Mouse (Mus musculus) heart, embryonic 13.5 days (tissue): ENCODE results near the gene Cyp26b1. TPM values are rescaled to one million over a fixed set of nuclear protein-coding genes. Genes with fewer than 3 reads are reported as not detected.

Experiments
- ATAC-seq: fragments of 200-750 bp; cut with Nextera tagmentation; 2 replicates; pipeline ENCODE4 v1.8.0; 2017; ENCODE audit warnings: moderate TSS enrichment; ENCODE audit not compliant: insufficient number of reproducible peaks, low FRiP score, low TSS enrichment; ENCODE audit errors: extremely low read depth
- H3K27ac ChIP-seq: fragments of 300-500 bp; sonication (generic); replicated peaks from 2 replicates; pipeline ENCODE4 v1.5.1; 2015; ENCODE audit warnings: moderate library complexity, mild to moderate bottlenecking, inconsistent platforms
- H3K27me3 ChIP-seq: fragments of 300-500 bp; sonication (generic); replicated peaks from 2 replicates; pipeline ENCODE4 v1.6.1; 2015; ENCODE audit warnings: mild to moderate bottlenecking, inconsistent platforms
- H3K36me3 ChIP-seq: fragments of 300-500 bp; sonication (generic); 2 replicates; pipeline ENCODE4 v1.6.1; 2015; ENCODE audit warnings: mild to moderate bottlenecking, inconsistent platforms
- H3K4me1 ChIP-seq: fragments of 300-500 bp; sonication (generic); 2 replicates; pipeline ENCODE4 v1.6.1; 2015; ENCODE audit warnings: inconsistent platforms
- H3K4me2 ChIP-seq: fragments of 300-500 bp; sonication (generic); 2 replicates; pipeline ENCODE4 v1.6.1; 2015; ENCODE audit warnings: inconsistent platforms, mild to moderate bottlenecking, moderate library complexity
- H3K4me3 ChIP-seq: fragments of 300-500 bp; sonication (generic); 2 replicates; pipeline ENCODE4 v1.5.1; 2015; ENCODE audit warnings: moderate library complexity, mild to moderate bottlenecking, inconsistent platforms
- H3K9ac ChIP-seq: fragments of 300-500 bp; sonication (generic); 2 replicates; pipeline ENCODE4 v1.6.1; 2015; ENCODE audit warnings: inconsistent platforms, mild to moderate bottlenecking, moderate library complexity
- H3K9me3 ChIP-seq: fragments of 300-500 bp; sonication (generic); 2 replicates; pipeline ENCODE4 v1.6.1; 2016; ENCODE audit warnings: inconsistent platforms
- WGBS: fragments of 180-500 bp; shearing (Covaris S2); methylation state at CpG from one replicate; pipeline ENCODE4 v1.1.7; 2015; ENCODE audit warnings: mixed read lengths; 5-methylcytosine and 5-hydroxymethylcytosine counted together
- polyA plus RNA-seq: library from polyadenylated mRNA; unstranded; fragments of >200 nt; fragmentation: Nextera tagmentation; extraction: Ambion mirVana; gene quantifications from 2 replicates; pipeline ENCODE4 v1.2.1, GENCODE M21; 2015

The Cyp26b1 gene
- polyA plus RNA-seq, 1 experiment from 2014 or later, result 1.4 TPM

DNA sequence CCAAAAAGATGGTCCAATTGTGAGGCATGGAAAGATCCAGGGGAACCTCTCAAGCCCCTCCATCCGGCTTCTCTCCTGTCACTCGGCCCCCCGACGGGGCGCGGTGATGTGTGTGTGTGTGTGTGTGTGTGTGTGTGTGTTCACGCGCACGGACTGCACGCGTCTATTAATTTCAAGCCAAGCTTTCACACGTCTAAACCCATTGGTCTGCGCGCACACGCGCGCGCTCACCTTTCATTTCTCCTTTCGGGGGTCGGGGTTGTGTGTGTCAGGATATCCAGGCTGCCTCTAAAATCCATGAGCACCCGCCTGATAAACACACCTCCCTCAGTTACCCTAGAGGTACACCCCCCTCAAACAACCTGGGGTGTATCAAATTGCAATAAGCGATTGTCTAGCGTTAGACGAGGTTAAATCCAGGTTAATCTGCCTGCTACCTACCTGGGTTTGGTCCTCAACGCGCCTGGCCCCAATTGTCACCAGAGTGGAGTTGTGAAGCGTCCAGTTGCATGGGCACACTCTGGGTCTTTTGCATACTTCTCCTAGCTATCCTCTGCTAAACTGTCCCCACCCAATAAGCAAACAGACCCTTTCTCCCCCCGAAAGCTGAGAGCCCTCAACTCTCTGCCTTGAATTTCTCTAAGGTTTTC, 7.0 kb downstream of the Cyp26b1 start:
- H3K4me1 ChIP-seq, result peaks cover 82% of the 10 kb centered on the region
- peak overlapping the region; percentile 77 for H3K9ac ChIP-seq

DNA sequence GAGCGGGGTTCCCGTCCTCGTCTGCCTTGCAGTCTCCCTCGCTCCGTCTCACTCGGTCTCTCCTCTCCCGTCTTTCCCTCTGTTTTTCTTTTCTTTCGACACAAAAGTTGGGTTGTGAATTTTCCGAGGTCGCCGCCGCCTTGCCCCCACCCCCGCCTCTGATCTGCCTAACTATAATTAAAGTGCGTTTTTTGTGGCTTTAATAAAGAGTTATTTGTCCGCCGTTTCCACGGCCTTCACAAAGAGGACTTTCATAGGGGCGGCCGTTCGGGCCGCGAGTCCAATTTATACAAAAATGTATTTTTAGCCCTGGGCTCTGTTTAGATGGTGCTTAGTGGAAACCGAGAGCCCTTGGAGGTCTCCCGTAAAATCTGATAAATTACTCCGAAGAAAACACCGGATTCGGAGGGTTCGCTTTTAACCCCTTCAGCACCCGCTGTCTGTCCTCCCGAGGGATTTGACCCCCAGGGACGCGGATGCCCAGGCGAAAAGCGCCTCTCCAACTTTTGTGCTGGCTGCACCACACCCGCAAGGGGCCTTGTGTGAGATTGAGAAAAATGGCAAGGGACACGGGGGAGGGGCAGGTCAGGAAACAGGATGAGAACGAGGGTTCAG, 7.9 kb downstream of the Cyp26b1 start:
- ATAC-seq, result no peak
- no peak overlapping the region for H3K27ac ChIP-seq
- H3K36me3 ChIP-seq, result no peaks in the 10 kb centered on the region
- peaks cover 90% of the 10 kb centered on the region for H3K4me1 ChIP-seq
- no peaks in the 10 kb centered on the region for H3K9me3 ChIP-seq
- H3K9ac ChIP-seq, result peak overlapping the region; percentile 73
- H3K4me2 ChIP-seq, result peak overlapping the region; percentile 93
- WGBS, result 1% methylated on average over 37 of the region's 37 CpGs
- H3K4me3 ChIP-seq, result peak overlapping the region; percentile 52
- peaks cover 99% of the 10 kb centered on the region for H3K27me3 ChIP-seq

More for the DNA sequence above, 7.0 kb downstream of the Cyp26b1 start:
- H3K36me3 ChIP-seq, result no peaks in the 10 kb centered on the region
- no peak for ATAC-seq
- no peak overlapping the region for H3K27ac ChIP-seq
- H3K4me2 ChIP-seq, result peak overlapping the region; percentile 93
- WGBS, result 3% methylated on average over 28 of the region's 28 CpGs
- peaks cover 99% of the 10 kb centered on the region for H3K27me3 ChIP-seq
- peak overlapping the region; percentile 52 for H3K4me3 ChIP-seq
- no peaks in the 10 kb centered on the region for H3K9me3 ChIP-seq

DNA sequence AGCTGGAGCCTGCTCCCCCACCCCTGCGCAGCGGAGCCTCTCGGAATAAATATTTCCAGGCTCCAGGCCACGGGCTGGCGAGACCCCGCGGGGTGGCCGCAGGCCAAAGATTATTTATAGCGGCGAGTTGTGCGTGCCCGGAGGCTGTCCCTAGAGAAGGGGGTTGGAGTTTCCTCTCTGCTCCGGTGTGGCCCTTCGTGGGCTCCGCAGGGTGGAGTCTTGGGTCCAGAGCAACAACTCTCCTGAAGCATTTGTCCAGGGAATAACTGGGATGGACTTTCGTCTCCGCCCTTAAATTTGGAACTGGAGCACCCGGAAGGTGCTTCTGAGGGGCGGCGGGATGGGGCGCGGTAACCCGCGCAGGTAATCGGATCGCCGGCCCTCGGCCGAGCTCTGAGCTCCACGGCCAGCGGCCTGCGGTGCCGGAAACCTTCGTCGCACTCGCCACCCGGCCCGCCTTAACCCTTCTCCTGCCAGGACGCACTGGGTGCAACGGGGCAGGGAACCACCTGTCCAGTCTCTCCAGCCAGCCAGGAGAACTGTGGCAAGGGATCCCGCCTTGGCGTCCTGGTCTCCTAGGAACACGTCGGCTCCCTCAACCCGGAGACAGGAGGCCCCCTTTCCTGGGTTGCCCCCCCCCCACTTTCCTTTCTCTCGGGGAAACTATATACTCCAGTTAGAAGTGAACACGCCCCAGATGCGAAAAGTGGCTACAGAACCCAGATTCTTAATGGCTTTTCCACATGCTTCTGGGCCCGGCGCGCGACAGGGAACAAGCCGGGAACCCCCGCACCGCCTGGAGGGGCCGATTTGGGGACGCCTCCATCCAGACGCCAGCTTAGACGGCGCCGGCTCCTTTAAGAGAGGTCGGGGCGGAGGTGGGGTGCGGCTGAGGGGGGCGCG, 8.7 kb downstream of the Cyp26b1 start:
- ATAC-seq, result no peak

DNA sequence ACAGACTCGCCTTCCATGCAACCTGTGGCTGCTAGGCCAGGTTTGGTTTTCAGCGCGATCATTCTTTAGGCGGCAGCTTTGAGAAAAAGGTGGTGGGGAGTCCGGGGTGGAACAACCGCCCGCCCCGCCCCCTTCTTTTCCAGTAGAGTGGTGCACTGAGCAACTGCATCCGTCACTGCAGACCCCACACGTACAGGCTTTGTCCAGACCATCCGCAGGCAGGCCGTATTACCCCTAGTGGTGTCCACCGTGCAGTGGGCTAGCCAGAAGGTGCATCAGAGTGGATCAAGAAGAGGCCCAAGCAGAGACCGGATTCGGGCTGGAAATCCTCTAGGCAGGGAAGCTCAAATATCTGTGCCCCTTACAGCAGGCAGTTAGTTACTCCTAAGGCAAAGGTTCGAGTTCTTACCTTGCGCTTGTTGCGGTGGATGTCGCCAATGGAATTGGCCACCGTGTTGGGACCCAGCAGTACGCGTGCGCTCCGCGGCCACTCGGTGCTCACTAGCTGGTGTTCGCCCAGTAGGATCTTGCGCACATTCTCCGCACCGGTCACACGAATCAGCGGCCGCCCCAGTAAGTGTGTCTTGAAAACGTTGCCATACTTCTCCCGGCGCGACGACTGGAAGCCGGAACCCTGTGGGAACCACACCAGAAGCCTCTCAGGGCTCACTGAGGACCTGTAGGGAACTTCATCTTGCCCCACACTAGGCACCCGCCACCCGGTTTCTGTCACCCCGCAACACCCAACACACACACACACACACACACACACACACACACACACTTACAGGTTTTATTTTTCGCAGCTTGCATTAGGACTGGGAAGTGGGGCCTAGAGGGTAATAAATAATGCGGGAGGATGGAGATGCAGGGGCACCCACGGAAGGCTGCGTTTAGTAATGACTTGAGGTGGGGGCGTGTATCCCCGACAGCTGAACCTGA, 9.6 kb downstream of the Cyp26b1 start:
- peak overlapping the region; percentile 71 for H3K9ac ChIP-seq
- no peak overlapping the region for H3K27ac ChIP-seq
- H3K4me2 ChIP-seq, result peak overlapping the region; percentile 93
- no peaks in the 10 kb centered on the region for H3K9me3 ChIP-seq
- 2% methylated on average over 48 of the region's 48 CpGs for WGBS
- H3K27me3 ChIP-seq, result peaks cover 100% of the 10 kb centered on the region
- no peaks in the 10 kb centered on the region for H3K36me3 ChIP-seq
- no peak for ATAC-seq
- peaks cover 76% of the 10 kb centered on the region for H3K4me1 ChIP-seq
- peak overlapping the region; percentile 52 for H3K4me3 ChIP-seq

More for the DNA sequence above, 8.7 kb downstream of the Cyp26b1 start:
- Histone ChIP-seq H3K9ac (peak overlapping the region; percentile 73), H3K27me3 (peaks cover 100% of the 10 kb centered on the region), H3K9me3 (no peaks in the 10 kb centered on the region), H3K4me1 (peaks cover 85% of the 10 kb centered on the region), H3K27ac (no peak overlapping the region), H3K4me2 (peak overlapping the region; percentile 93), H3K36me3 (no peaks in the 10 kb centered on the region), H3K4me3 (peak overlapping the region; percentile 52)
- 1% methylated on average over 66 of the region's 66 CpGs for WGBS

DNA sequence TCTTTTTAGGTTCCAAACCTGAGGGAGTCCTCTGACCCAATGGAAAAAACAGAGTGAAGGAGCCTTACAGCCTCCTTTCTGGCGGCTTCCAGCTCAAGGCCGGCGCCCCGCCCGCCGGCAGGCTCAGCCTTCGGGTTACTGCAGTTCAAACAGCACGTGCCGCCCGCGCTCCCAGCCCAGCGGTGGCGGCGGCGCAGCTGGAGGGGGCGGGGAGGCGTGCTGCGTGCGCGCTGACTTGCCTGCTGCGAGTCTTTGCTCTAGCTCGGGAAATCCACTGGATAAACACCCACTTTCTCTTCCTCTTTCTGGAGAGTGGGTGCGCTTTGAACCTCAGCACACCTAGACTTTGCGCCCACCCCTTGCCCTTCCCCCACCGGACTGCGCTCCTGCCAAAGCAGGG, 10.3 kb downstream of the Cyp26b1 start:
- Histone ChIP-seq H3K27me3 (peaks cover 100% of the 10 kb centered on the region), H3K4me1 (peaks cover 73% of the 10 kb centered on the region), H3K27ac (no peak overlapping the region), H3K36me3 (no peaks in the 10 kb centered on the region), H3K4me2 (peak overlapping the region; percentile 93), H3K4me3 (peak overlapping the region; percentile 52), H3K9ac (peak overlapping the region; percentile 71), H3K9me3 (no peaks in the 10 kb centered on the region)
- ATAC-seq, result no peak
- WGBS, result under 1% methylated on average over 26 of the region's 26 CpGs

DNA sequence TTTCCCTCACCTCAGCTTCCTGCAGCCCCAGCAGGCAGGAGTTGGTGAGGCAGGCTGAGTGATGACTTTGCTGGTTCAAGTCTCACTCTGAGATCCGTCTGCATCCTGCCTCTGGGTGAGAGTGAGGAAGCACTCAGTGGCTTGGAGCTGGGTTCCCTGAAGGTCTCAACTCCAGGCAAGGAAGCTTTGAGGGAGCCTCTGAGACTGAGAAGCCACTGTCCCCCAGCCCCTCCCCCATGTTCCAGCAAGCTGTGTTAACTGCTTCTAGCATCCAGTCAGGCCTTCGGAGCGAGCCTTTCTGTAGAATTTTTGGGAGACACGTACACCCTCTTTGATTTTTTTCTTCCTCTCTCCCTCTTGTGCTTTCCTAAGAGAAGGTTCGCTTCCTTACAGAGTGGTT, 10.9 kb downstream of the Cyp26b1 start:
- H3K9me3 ChIP-seq, result no peaks in the 10 kb centered on the region
- ATAC-seq, result no peak
- peak overlapping the region; percentile 93 for H3K4me2 ChIP-seq
- peaks cover 67% of the 10 kb centered on the region for H3K4me1 ChIP-seq
- WGBS, result 34% methylated on average over 5 of the region's 5 CpGs
- no peaks in the 10 kb centered on the region for H3K36me3 ChIP-seq
- H3K4me3 ChIP-seq, result peak overlapping the region; percentile 52; the same call in 1 of the 2 replicates
- no peak overlapping the region for H3K27ac ChIP-seq
- H3K27me3 ChIP-seq, result peaks cover 100% of the 10 kb centered on the region
- 0 out of 2 replicates have a peak overlapping the region, but pooled peaks have one; percentile 71 for H3K9ac ChIP-seq

DNA sequence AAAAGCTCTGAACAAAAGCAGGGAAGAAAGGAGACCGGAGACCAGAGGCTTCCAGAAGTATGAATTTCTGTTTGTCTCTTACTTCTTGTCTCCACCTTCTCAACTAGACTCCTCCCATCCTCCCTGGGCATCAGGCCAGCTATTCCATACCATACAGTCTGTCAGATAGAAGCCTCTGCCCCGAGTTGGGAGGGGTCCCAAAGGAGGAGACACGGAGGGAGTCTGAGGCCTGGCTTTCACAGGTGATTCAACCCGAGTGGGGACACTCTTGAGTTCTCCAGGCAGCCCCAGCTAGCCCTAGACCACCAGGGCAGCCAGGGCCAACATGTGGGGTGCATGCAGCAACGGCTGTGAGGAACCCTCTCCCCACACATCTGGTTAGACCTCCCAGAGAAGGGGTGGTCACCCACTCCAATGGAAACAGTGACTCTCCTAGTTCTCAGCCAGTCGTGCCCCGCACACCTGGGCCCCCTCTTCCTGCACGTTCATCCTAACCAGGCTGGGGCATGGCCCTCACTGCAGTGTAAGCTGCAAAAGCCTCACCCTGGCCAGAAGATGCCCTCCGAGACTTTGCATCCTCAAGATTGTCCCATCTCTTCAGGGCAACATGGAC, 11.8 kb downstream of the Cyp26b1 start:
- Histone ChIP-seq H3K36me3 (no peaks in the 10 kb centered on the region), H3K4me2 (no peak overlapping the region), H3K4me1 (peaks cover 60% of the 10 kb centered on the region), H3K9me3 (no peaks in the 10 kb centered on the region), H3K27me3 (peaks cover 100% of the 10 kb centered on the region), H3K9ac (no peak overlapping the region), H3K4me3 (no peak overlapping the region), H3K27ac (no peak overlapping the region)
- ATAC-seq, result no peak
- WGBS, result 40% methylated on average over 9 of the region's 9 CpGs

DNA sequence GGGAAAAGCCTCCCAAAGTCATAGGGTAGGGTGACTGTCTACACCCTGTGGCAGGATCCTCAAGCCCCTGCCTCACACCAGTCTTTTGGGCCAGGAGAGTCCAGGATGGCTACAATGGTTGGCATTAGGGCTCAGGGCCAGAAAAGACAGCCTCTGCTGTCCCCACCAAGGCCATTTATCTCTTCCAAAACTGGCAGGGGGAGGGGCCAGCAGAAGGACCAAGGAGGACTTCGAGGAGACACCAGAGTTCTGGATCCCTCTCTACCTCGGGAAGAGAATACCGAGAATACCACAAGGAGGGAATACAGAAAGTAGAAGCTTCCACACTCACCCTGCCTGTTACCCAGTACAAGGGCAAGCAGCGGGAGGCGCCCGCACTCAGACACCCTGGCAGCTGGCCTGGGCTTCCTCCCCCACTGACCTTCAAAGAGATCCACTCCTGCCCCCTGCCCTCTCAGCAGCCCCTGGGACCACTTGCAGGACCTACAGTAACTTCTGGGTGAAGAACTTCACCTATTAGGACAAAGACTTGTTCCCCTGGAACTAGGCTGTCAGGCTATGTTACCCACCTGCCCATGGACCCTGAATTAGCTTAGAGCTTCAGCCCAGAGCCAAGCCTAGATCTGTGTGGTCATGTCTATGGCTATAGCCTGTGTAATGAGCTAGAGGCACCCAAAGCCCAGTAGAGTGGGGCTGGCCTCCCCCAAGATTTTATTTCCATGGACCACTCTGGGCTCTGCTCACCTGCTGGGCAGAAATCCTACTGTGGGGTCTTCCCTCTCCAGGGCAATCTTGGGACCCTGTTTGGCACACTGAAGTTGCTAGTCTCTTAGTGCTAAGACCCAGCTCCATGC, 12.5 kb downstream of the Cyp26b1 start:
- Histone ChIP-seq H3K4me2 (no peak overlapping the region), H3K4me1 (peaks cover 53% of the 10 kb centered on the region), H3K9ac (no peak overlapping the region), H3K9me3 (no peaks in the 10 kb centered on the region), H3K27me3 (peaks cover 100% of the 10 kb centered on the region), H3K4me3 (no peak overlapping the region), H3K27ac (no peak overlapping the region), H3K36me3 (no peaks in the 10 kb centered on the region)
- no peak for ATAC-seq
- WGBS, result 49% methylated on average over 6 of the region's 6 CpGs

DNA sequence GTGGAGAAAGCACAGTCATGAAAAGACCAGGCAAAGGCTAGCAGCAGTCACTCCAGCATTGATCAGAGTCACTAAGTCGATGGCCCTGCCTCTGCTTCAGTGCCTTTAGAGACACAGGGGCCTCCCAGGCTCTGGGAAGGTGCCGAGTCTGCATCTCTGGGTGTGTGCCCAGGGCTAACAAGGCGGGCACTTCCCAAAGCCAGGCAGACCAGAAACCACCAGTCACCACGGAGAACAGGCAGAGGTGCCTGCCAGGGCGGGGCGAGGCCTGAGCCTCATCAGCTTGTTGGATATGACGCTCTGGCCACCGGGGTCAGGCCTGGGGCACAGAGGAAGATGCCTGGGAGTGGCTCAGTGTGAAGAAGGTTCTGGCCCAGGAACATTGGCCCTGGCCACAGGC, 14.2 kb downstream of the Cyp26b1 start:
- peaks cover 100% of the 10 kb centered on the region for H3K27me3 ChIP-seq

DNA sequence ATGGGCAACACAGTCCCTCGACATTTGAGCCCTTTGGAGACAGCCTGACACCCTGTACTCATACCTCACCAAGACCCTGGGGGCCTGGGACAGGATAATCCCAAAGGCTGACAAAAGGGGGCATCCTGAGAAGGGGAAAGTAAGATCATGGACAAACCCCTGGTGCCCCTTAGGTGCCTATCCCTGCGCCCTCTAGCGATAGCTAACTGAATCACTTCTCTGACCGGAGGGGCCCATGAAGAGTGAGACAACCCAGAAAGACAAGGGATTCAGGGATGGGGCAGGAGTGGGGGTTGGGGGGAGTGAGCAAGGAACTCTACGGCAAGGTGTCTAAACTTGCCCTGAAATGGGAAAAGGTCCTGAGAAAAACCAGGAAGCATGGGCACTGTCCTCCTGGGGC, 14.8 kb downstream of the Cyp26b1 start:
- H3K27me3 ChIP-seq, result peaks cover 100% of the 10 kb centered on the region
- H3K4me2 ChIP-seq, result no peak overlapping the region
- WGBS, result 8% methylated on average over 5 of the region's 5 CpGs

More for the DNA sequence above, 14.2 kb downstream of the Cyp26b1 start:
- Histone ChIP-seq H3K9me3 (no peaks in the 10 kb centered on the region), H3K4me2 (no peak overlapping the region), H3K27ac (no peak overlapping the region), H3K36me3 (no peaks in the 10 kb centered on the region), H3K9ac (no peak overlapping the region), H3K4me1 (peaks cover 39% of the 10 kb centered on the region), H3K4me3 (no peak overlapping the region)
- 56% methylated on average over 8 of the region's 8 CpGs for WGBS
- ATAC-seq, result no peak

More for the DNA sequence above, 14.8 kb downstream of the Cyp26b1 start:
- Histone ChIP-seq H3K27ac (no peak overlapping the region), H3K9ac (no peak overlapping the region), H3K36me3 (no peaks in the 10 kb centered on the region), H3K4me1 (peaks cover 39% of the 10 kb centered on the region), H3K4me3 (no peak overlapping the region), H3K9me3 (no peaks in the 10 kb centered on the region)
- ATAC-seq, result no peak
